Mouse (Mus musculus): ENCODE measurements at regions not wholly inside any gene's neighbourhood (a gene's known extent, or its start where the extent isn't known, plus 50 kb on each side); places are given as distances from the start of the nearest gene placed in this dataset.

DNA sequence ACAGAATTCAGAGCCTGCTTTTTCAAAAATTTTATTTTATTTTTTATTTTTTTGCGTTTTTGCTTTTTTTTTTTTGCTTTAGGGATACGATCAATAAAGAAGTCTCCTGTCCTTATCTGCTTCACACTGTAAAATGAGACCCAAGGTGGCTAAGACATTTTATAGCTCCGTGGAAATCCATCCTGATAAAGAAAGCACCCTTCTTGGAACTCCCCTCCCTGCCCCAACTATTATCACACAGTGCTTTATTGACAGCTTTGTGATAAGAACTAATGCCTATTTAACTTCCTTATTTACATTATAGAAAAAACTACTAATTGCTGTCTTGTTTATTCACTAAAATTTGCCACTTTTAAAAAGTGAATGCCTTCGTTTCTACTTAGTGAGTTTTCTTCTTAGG lies 179.0 kb upstream of the Dmrta1 start:
- DNase-seq, result no peak

DNA sequence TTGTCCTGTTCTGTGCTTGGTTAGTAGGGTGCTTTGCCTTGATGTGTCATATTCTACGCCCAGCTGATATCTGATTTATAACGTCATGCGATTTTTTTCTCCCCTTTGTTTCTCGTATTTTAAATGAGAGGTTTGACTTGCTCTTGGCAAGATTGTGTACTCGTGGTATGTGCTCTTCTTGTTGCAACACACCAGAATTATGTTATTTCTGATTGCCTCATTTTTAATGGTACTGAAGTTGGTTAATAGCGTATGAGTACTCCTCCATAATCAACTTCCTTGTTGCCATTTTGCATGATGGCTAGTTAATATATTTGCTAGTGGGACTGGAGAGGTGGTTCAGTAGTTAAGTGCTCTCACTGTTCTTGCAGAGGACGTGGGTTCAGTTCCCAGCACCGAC lies 180.1 kb upstream of the Cdkn2b start:
- DNase-seq, result no peak

DNA sequence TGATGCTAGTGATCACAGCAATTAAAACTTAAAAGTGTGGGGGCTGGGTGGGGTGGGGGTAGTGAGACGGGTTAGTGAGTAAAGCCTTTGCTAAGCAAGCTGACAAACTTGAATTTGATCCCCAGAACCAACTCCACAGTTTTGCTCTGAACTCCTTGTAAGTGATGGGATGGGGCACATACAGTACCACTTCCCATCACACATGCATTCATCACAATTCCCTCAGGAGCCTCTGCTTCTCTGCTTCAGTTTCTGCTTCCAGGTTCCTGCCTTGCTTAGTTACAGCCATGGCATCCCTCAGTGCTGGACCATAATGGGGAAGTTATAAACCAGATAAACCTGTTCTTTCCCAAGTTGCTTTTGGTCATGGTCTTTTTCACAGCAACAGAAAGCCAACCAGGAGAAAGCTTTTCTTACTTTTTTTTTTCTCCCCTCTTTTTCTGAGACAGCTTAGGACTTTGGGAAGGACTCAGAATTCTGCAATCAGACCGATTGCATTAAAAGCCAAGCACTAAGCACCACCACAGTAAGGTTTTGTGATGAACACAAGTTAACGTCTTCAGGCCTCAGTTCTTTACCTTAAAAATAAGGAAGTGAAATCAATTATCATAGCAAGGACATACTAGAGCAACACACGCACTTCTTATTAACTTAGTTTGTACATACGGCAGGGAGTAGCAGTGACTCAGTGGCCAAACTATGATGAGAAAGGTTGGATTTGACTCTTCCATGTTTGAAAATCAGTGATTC lies 176.8 kb upstream of the Cdkn2b start:
- DNase-seq, result no peak

DNA sequence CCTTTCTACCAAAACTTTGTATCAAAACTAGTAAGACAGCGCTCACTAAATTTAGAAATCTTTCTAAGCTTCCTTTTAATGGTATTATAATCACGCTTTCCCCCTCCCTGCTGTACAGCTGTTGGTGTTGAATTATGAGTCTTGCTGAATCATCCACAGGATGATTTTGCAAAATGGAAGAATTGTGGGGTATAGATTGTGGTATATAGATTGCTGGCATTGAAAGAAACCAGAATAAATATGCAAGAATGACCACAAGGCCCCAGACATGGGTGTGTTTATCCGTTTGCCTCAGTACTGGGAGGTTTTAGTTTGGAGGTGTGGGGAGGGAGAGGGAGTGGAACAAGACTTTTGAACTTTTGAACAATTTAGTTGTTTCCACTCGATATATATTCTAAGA lies 176.1 kb upstream of the Cdkn2b start:
- DNase-seq, result no peak

DNA sequence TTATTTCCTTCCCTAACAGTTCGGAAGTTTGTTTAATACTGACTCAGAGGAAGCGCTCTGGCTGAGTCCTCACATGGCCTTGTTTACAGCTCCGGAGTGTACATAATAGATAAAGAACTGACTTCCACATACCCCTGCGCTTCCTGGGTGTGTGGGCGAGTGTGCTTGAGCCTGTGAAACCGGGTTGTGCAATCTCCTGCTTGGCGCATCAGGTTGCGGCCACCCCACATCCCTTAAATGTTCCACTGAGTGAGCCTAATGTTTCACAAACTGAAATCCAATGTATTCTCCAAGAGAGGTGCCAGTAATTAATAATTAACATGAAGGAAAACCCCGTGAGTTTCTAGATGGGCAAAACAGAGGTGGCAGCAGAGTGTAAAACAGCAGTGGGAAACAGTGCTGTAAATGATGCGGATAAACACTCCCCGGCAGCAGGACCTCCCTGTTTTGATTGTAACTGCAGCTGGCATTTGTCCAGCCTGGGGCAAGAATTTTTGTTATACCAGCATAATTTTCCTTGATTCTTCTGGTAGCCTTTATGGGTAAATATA lies 175.2 kb upstream of the Cdkn2b start:
- no peak for DNase-seq

DNA sequence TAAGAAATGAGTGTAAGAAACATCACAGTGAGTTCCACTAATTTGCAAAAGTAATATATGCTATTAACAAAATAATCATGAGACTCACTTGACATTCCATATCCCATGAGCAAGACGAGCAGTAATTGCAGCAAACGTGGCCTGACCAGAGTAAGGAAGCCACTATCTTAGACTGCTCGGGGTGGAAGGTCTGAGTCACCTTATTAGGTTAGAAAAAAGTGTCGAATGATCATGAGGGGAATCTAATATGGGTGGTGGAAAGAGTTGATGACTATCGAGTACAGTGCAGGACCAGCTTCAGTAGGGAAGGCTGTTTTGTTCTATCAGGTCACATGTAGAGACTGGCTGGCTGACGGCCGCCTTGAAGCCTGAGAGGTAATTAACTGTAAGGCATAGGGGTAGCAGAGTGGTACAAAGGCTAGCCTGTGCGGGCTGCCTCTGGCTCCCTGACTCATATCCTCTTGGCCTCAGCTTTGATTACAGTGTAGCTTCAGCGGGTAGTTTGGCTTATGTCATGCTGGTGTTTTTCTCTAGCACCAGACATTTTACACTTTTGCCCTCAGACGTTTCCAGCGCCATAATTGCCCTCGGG lies 167.9 kb upstream of the Cdkn2b start:
- no peak for DNase-seq

DNA sequence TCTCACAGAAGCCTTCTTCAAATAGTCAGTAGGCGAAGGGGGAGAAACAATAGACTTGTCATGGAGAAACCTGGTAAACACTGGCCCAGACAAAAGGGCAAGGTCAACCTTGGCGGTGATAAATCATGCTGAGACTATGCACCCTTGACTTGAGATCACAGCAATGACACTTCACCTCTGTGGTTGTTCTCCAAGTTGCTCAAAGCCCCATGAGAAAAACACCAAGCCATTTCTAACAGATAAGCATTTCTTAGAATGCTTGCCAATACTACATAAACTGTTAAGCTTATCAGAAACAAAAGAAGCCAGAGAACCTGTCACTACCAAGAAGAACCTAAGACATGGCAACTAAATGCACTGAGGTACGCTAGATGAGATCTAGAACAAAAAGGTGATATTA lies 165.0 kb upstream of the Cdkn2b start:
- peak; percentile 51 for DNase-seq

DNA sequence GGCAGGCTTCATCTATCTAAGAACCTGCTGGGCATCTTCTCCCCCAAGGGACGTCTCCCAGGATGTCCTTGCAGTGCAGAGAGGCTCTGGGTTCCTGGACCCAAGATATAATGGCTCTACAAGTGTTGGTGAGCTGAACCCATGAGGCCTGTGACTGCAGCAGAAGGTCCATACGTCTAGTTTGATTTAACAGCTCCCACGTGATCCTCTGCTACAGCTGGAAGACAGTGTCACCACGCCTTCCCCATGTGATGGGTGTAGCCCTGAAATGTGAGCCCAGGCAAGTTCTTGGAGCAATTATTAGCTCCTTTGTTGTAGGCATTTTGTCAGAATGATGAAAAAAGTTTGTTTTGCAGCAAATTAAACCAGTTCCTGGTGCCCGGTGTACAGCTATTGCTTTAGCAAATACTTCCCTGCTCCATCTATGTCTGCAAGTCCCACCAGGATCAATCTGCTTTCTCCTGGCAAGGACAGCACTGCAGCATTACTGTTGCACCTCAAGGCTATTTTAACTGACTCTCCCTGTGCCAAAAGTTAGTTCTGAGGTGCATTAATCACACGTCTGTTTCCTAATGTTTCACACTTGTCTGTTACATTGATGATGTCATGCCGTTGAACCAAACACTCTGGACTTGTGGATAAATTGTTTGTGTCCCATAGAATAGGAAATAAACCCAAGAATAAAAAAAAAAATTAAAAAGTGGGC lies 164.2 kb upstream of the Cdkn2b start:
- DNase-seq, result no peak

DNA sequence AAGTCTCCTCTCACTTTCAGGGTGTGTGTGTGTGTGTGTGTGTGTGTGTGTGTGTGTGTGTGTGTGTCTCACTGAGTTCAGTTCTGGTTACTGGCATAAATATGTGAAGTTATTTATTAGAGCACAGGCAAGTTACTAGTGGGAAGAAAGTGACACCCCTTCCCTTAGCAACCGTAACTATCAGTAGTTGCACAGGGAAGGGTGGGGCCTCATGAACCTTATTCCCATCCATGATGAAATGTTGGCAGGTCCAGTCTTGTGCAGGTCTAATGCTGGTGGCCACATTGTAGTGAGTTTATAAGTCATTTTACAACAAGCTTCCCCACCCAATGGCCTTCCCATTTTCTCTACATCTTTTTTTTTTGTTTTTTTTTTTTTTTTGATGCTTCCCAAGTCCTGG lies 160.6 kb upstream of the Cdkn2b start:
- DNase-seq, result no peak

DNA sequence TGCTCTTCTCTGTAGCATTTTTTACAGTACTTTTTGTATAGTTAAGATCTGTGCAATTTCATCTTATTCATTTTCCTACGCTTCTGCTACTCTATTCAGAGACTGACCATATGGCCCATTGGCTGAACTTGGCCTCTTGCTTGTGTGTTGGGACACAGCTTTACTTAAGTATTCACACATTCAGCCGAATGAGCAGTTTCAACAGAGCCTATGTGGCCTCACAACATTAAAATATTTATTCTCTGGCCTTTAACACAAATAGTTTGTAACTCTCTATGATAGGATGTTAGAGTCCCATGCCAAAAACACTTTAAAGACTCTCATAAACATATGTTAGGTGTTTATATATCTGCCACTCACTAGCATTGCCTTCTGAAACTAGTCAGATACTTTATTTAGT lies 159.9 kb upstream of the Cdkn2b start:
- DNase-seq, result no peak

DNA sequence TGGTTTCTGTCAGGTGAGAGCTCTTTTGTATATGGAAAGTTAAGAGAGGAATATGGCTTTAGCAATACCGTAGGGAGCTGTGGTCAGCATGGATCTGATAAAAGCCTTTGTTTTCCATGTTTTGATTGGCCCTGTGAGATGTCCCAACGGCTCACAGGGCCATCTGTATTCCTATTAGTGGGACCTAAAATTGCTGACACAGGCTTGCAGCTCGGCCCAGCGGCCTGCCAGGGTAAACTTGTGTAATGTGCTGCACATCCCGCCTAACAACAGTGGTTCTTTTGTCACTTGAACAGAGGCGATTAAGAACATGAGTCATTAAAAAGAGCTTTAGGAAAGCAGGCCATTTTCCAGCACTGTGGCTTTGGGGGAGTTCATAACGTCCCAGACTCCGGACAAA lies 159.0 kb upstream of the Cdkn2b start:
- DNase-seq, result no peak

DNA sequence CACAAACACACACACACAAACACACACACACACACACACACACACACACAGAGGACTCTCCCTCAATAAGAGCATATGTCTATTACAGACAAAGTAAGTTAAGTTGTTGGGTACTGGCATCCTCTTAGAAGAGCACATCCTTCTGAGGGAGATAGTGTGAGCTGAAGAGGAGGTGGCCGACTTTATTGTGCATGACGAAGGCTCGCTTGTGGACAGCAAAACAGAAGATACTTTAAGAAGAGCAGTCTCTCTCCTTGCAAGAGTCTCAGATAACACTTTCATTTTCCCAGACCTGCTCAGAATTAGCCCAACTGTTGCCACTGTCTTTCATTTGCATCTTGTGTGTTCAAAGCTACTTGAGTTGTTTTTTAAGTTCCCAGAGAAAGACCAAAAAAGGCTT lies 158.6 kb upstream of the Cdkn2b start:
- no peak for DNase-seq

DNA sequence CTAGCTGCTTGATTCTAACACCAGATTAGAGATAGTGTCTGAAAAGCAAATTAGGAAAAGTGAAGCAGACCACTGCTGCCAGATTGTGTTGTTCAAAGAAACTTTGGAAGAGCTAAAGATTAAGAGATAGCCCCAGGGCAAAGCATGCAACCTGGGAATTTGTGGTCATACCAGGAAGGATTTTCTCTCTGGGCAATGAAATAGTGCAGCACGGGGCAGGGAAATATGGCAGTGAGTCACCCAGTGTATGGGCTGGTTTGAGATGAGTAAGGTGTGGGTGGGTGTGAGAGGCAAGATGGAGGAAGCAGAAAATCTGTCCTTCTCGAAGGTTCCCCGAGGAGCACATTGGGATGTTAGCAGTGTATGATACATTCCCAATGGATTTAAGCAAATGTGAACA lies 155.9 kb upstream of the Cdkn2b start:
- DNase-seq, result no peak

DNA sequence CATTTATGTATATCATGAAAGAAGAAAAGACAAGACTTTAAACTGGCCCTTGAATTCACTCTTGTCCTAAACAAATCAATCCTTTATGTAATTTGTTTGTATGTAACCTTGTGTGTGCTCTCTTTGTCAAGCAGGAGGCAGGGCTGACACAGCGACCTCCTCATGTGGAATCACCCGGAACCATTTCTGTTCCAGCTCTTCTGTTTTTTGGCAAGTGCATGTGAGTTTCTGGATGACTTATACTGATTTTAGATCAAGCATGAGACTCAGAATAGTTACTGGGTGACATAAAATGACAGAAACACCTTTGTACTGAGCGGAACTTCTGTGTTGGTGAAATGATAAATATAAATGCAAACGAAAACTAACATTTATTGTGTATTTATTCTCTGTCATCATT lies 152.3 kb upstream of the Cdkn2b start:
- DNase-seq, result no peak

DNA sequence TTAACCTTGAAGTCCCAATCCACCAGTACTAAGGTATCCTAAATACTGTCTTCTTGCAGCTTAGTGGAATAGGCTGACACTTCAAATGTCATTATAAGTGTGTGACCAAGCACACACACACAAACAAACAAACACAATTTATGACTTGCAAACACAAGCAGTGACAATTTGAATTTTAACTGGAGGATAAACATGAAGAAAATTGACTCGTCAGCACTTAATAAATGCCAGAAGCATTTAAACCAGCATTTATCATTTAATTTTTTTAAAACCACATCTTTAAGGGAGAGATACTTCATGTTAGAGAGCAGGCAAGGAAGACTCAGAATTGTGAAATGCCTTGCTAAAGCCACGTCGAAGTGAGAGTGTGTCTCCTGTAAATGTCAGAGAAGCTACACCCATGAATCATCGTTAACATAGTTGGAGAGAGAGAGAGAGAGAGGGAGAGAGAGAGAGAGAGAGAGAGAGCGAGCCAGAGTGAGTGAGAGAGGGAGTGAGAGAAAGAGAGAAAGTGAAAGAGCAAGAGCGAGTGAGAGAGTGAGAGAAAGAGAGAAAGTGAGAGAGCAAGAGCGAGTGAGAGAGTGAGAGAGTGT lies 149.4 kb upstream of the Cdkn2b start:
- DNase-seq, result no peak

DNA sequence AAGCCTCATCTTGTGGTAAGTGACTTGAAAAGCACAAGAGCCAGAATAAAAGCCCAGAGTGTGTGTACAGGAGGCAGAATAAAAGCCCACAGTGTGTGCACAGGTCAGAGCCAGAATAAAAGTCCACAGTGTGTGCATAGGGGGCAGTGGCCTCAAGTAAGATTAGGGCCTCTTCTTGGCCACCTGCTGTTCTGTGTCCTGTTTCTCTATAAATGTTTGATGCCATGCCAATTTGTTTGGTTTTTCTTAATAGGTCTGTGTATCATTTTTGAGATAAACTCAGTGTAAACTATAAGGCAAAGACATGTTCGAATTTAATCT lies 148.5 kb upstream of the Cdkn2b start:
- DNase-seq, result no peak

DNA sequence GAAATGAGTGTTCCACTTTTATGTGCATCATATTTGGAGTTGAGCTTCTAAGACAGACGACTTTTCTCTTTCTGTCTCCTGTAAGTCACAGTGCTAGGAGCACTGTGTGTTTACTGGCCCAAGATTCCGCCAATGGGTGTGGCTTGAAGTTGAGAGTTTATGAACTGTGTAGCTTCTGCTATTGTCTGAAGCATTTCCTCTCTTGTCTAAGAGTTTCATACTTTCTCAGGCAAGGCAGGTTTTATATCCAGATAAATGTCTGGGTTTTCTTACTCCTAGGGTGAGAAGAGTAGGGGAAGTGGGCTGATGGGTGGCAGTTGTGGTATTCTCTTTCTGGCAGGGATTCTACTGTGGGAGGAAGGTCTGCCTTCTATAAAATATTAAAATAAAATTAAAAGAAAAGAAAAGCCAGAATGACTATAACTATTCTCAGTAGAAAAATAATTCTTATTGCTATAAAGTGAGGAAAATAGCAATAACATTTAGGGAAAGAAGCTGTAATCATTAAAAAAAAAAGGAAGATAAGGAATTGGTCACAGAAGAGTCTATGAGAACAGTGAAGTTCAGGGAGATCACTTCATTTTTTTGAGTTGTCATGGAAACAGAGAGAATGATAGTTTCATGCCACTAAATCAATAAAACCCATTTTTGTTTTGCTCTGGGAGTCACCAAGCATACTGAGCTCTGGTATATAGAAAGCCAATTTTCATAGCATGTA lies 147.9 kb upstream of the Cdkn2b start:
- no peak for DNase-seq

DNA sequence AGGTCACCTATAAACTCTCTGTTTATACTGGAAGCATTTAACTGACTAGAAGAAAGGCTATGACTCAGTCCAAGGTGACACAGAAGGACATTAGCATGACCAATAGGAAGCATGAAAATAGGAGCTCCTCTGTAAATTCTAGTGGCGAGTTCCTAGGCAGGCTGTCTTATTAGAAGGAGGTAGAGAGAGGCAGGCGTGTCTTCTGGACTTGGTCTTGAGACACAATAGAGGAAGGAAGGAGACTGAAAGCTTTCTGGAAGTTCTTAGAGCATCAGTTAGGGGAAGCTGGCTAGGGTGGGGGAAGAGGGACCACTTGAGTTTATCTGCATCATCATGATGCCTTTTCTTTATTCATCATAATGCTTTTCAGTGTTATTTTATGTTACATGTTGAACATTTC lies 147.0 kb upstream of the Cdkn2b start:
- DNase-seq, result no peak

DNA sequence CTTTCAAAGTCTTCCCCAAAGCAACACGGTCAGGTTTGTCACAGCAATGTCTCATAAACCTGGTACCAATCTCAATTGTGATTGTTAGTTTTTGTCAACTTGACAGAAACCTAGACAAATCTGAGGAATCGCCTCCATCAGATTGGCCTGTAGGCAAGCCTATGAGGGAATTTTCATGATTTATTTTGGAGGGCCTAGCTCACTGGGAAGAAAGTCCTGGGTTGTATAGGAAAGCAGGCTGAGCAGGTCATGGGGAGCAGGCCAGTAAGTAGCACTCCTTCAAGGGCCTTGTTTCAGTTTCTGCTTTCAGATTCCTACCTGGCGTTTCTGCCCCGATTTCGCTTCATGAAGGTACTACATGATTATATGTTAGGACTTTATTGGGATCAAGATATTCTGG lies 144.1 kb upstream of the Cdkn2b start:
- no peak for DNase-seq

DNA sequence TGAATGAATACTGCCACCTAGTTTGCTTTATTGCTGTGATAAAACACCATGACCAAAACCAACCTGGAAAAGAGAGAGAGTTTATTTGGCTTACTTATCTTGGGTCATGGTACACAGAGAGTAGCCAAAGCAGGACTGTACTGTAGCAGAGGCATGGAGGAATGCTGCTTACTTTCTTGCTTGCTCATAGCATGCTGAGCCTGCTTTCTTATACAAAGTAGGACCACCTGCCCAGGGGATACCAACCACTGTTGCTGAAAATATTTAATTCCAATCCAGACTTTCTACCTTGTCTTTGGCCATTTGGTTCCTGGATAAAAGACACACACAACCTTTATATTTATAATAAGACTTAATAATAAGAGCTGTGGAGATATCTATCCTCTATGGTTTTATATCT lies 142.2 kb upstream of the Cdkn2b start:
- DNase-seq, result no peak

DNA sequence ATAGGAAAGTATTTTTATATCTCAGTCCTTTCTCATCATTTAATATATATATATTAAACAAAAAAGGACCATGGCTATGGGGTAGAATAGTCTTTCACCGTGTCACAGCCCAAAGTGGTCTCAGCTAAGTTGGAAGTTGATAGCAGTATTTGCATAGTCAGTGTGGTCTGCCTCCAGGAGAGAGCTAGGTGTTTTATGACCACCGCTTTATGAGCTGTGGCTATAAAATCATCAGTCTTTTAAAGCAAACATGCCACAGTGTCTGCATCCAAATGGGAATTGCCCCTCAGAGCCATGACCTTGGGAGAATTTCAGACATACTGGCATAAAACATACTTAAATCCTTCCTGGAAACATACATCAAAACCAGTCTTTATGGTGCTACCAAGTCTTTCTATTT lies 140.9 kb upstream of the Cdkn2b start:
- DNase-seq, result no peak

DNA sequence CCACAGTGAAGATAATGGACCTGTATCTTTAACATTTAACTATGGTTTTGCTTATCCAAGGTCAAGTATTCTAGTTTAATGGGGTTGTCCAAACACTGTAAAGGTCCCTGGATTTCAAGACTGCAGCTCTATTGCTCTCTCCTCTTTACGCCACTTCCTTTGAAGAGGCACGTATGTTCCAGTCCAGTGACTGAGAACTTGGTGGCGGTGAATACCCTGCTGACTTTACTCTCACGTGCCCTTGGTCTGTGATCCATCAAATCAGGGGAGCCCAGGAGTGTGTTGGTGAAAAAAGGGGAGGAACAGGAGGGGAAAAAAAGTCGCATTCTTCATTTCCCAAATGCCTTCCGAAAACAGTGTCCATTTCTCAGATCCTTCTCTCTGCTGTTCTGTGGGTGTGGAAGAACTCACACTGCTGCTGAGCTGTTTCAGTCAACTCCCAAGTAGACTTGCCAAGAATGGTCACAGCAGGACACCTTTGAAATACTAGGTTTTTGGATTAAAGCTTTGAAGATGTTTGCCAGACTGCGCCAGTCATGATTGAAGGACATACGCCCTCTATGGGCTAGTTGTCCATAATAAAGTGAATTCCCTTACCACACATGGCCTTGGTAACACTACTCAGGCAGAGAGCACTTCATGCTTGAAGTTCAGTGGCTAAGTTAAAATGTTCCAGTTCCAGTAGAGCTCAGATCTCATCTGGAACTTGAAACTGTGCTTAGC lies 136.1 kb upstream of the Cdkn2b start:
- DNase-seq, result no peak
